Mouse (Mus musculus): Measurements from ENCODE around the gene Tbp. TPM values are rescaled to one million over a fixed set of nuclear protein-coding genes. Genes with fewer than 3 reads are reported as not detected.

The Tbp gene
- polyA plus RNA-seq, 1 experiment, result 0.20 TPM

DNA sequence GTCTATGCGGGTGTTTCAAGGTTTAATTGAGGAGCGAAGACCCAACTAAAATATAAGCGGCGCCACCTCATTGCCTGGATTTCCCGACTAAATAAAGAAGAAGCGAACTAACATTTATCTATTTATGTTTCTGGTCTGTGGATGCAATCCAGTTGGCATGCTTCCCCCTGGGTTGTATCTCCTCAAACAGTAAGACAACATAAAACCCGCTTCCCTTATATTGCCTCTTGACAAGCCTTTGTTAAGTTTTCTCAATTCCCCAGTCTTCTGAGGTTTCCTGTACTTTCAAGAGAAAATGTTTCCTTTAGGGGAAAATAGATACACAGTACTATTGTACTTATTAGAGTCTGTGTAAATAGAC lies 955 bp upstream of the Tbp start:
- H3K4me1 ChIP-seq (ENCODE audit: control insufficient read depth), result peaks cover 42% of the 10 kb centered on the region

DNA sequence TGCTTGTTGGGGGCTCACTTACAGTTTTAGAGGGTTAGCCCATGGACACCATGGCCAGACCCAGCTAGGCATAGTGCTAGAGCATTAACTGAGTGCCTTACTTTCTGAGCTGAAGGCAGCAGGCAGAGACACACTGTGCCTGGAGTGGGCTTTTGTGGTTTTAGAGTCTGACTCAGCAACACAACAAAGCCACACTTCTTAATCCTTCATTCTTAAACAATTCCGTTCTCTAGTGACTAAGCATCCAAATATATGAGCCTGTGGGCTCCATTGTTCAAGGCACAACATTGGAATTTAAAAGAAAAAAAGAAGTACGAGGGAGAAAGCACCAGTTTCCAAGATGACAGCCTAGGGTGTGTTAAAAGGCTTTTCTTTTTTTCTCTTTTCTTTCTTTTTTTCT lies 11.0 kb downstream of the Tbp start:
- Histone ChIP-seq H3K4me1 (ENCODE audit: control insufficient read depth) (no peaks in the 10 kb centered on the region), H3K9me3 (ENCODE audit: control insufficient read depth, low read length) (no peaks in the 10 kb centered on the region), H3K36me3 (ENCODE audit: control insufficient read depth) (peaks cover 94% of the 10 kb centered on the region), H3K27me3 (ENCODE audit: control insufficient read depth) (no peaks in the 10 kb centered on the region), H3K4me3 (replicated peaks) (no peak overlapping the region)
- TF ChIP-seq TAL1 (IDR thresholded peaks at IDR 0.05; ENCODE audit: low read length) (no peak), GATA1 (IDR thresholded peaks at IDR 0.05; ENCODE audit: low read length) (no peak)

More for the DNA sequence above, 955 bp upstream of the Tbp start:
- no peaks in the 10 kb centered on the region for H3K9me3 ChIP-seq (ENCODE audit: control insufficient read depth, low read length)
- H3K36me3 ChIP-seq (ENCODE audit: control insufficient read depth), result peaks cover 43% of the 10 kb centered on the region
- H3K4me3 ChIP-seq (replicated peaks), result peak overlapping the region; percentile 99
- H3K27me3 ChIP-seq (ENCODE audit: control insufficient read depth), result no peaks in the 10 kb centered on the region
- TF ChIP-seq GATA1 (IDR thresholded peaks at IDR 0.05; ENCODE audit: low read length), result no peak
- no peak for TF ChIP-seq TAL1 (IDR thresholded peaks at IDR 0.05; ENCODE audit: low read length)

DNA sequence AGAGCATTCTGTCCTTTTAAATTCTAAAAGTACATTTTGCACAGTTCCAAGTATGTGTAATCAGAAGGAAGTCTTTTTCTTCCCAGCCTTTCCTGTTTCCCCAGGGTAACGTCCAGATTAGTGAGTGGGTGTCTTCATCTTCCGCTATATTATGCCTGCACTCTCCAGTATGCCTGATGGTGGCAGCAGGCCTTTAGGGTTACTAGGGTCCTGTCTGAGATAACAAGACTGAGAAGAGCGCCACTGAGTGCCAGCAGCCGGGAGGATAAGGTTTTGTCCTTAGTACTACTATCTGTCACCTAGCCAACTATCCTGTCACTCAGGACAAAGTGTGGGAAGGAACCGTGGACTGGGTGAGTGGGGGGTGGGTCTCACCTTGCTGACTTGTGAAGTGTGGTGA lies 18.1 kb downstream of the Tbp start:
- H3K27me3 ChIP-seq (ENCODE audit: control insufficient read depth), result no peaks in the 10 kb centered on the region
- no peaks in the 10 kb centered on the region for H3K9me3 ChIP-seq (ENCODE audit: control insufficient read depth, low read length)
- TF ChIP-seq TAL1 (IDR thresholded peaks at IDR 0.05; ENCODE audit: low read length) (no peak), GATA1 (IDR thresholded peaks at IDR 0.05; ENCODE audit: low read length) (no peak)
- H3K36me3 ChIP-seq (ENCODE audit: control insufficient read depth), result peaks cover 93% of the 10 kb centered on the region
- no peak overlapping the region for H3K4me3 ChIP-seq (replicated peaks)
- H3K4me1 ChIP-seq (ENCODE audit: control insufficient read depth), result no peaks in the 10 kb centered on the region

DNA sequence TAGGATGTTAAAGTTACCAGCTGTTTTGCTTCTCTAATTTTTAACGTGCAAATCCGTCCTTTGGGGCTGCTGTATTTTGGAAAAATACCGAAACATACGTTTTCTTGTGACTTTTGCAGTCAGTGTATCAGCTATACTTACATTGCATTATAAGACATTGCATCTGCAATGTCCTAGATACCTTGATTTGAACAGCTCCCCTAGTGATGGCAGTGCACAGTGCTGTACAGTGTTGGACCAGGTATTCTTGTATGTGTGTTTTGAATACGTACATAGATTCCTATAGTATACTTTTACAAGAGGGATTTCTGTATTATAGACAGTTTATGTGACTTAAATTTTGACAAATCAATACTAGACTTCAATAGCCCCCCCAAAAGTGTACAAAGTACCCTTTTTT lies 18.5 kb downstream of the Tbp start:
- Histone ChIP-seq H3K27me3 (ENCODE audit: control insufficient read depth) (no peaks in the 10 kb centered on the region), H3K9me3 (ENCODE audit: control insufficient read depth, low read length) (no peaks in the 10 kb centered on the region), H3K4me1 (ENCODE audit: control insufficient read depth) (no peaks in the 10 kb centered on the region), H3K36me3 (ENCODE audit: control insufficient read depth) (peaks cover 97% of the 10 kb centered on the region), H3K4me3 (replicated peaks) (no peak overlapping the region)
- TF ChIP-seq GATA1 (IDR thresholded peaks at IDR 0.05; ENCODE audit: low read length) (no peak), TAL1 (IDR thresholded peaks at IDR 0.05; ENCODE audit: low read length) (no peak)

DNA sequence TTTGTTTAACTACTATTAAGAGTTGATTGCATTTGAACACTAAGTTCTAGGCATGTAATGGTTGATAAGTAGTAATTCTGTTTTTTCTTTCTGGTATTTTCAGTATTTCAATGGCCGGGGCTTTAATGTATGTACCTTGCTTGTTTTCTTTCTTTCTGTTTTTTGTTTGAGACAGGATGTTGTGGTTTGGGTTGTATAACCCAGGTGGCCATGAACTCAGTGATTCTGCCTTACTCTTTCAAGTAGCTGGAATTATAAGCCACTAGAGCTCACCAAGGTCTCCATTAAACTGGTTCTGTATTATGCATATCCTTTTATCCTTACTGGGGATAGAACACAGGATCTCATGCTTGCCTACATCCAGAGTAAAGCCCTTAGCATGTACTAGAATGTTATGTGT lies 19.1 kb downstream of the Tbp start:
- H3K9me3 ChIP-seq (ENCODE audit: control insufficient read depth, low read length), result no peaks in the 10 kb centered on the region
- H3K4me3 ChIP-seq (replicated peaks), result no peak overlapping the region
- TF ChIP-seq TAL1 (IDR thresholded peaks at IDR 0.05; ENCODE audit: low read length), result no peak
- TF ChIP-seq GATA1 (IDR thresholded peaks at IDR 0.05; ENCODE audit: low read length), result no peak
- peaks cover 96% of the 10 kb centered on the region for H3K36me3 ChIP-seq (ENCODE audit: control insufficient read depth)
- no peaks in the 10 kb centered on the region for H3K4me1 ChIP-seq (ENCODE audit: control insufficient read depth)
- H3K27me3 ChIP-seq (ENCODE audit: control insufficient read depth), result no peaks in the 10 kb centered on the region

DNA sequence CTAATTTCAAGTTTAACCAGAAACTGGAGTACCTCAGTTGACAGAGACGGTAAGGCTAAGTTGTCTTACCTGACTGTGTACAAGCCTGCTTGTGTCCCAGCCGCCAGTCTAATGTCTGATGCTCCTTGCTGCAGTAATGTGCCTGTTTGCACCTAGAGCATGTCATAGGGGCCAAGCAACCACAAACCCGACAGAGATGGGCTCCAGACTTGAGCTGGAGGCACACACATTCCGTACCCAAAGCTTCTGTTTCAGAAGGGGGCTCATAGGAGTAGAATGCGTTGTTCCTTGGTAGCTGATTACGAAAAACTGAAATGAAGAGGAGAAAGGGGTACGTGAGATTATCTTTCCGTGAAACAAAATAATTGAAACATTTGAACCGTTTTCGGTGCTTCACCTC lies 26.6 kb downstream of the Tbp start:
- Histone ChIP-seq H3K4me1 (ENCODE audit: control insufficient read depth) (peaks cover 24% of the 10 kb centered on the region), H3K4me3 (replicated peaks) (peak overlapping the region; percentile 91), H3K36me3 (ENCODE audit: control insufficient read depth) (peaks cover 44% of the 10 kb centered on the region), H3K9me3 (ENCODE audit: control insufficient read depth, low read length) (no peaks in the 10 kb centered on the region), H3K27me3 (ENCODE audit: control insufficient read depth) (no peaks in the 10 kb centered on the region)
- no peak for TF ChIP-seq GATA1 (IDR thresholded peaks at IDR 0.05; ENCODE audit: low read length)
- TF ChIP-seq TAL1 (IDR thresholded peaks at IDR 0.05; ENCODE audit: low read length), result no peak

DNA sequence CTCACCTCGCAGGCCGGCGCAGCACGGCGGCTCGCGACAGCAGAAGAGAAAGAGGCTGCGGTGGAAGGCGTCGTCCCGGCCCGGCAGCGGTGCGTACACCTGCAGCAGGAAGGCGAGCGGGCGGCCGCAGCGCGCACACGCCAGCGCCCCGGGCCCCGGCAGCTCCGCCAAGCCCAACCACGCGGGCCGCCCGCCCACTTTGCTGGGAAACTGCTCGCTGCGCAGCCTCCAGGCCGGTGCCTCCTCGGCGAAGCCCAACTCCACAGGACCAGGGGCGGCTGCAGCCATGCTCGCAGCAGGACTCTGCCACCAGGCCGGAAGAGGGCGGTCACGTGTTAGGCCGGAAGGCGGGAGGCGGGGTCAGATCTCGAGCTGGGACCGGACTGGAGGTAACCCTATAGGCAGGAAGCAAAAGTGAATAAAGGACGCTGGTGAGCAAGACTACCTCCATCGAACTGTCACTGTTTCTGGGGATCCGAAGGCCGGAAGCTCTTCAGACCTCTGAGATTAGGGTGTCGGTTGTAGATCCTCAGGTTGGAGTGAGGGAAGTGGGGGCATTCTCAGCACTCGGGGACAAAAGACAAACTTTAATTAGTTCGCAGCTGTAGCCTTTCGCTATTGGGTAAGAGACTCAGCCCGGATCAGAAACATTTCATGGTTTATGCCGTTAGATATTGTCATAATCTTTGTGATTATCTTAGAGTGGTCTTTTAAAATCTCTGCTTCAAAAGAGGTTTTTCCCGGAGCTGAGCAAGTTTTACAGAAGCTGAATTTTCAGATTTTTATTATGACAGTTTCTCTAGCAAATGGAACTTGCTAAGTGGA lies 27.5 kb downstream of the Tbp start, which contains the start of gene Pdcd2:
Gene Pdcd2 (minus strand): TSS at position 316 of the 825 bp plus-strand sequence.
- Histone ChIP-seq H3K27me3 (ENCODE audit: control insufficient read depth) (no peaks in the 10 kb centered on the region), H3K36me3 (ENCODE audit: control insufficient read depth) (peaks cover 35% of the 10 kb centered on the region), H3K4me1 (ENCODE audit: control insufficient read depth) (peaks cover 24% of the 10 kb centered on the region), H3K9me3 (ENCODE audit: control insufficient read depth, low read length) (no peaks in the 10 kb centered on the region), H3K4me3 (replicated peaks) (peak within 1 kb of the TSS; percentile 91)
- no peak for TF ChIP-seq TAL1 (IDR thresholded peaks at IDR 0.05; ENCODE audit: low read length)
- TF ChIP-seq GATA1 (IDR thresholded peaks at IDR 0.05; ENCODE audit: low read length), result no peak

DNA sequence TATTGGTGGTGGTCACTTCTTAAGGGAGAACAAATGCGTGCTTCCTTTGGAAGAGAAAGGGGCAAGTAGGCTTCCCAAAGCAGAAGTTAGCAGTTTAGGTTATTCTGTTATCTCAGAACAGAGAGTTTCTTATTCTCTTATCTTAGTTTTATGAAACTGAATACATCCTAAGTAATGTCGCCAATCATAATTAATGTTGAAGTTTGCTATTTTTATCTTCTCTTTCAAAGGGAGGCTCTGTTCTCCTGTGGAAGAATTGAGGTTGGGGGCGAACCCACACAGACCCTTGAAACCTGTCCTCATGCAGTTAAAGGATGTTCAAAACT lies 28.1 kb downstream of the Tbp start:
- Histone ChIP-seq H3K4me1 (ENCODE audit: control insufficient read depth) (peaks cover 24% of the 10 kb centered on the region), H3K9me3 (ENCODE audit: control insufficient read depth, low read length) (no peaks in the 10 kb centered on the region), H3K36me3 (ENCODE audit: control insufficient read depth) (peaks cover 29% of the 10 kb centered on the region), H3K4me3 (replicated peaks) (peak overlapping the region; percentile 91), H3K27me3 (ENCODE audit: control insufficient read depth) (no peaks in the 10 kb centered on the region)
- TF ChIP-seq GATA1 (IDR thresholded peaks at IDR 0.05; ENCODE audit: low read length) (no peak), TAL1 (IDR thresholded peaks at IDR 0.05; ENCODE audit: low read length) (no peak)

DNA sequence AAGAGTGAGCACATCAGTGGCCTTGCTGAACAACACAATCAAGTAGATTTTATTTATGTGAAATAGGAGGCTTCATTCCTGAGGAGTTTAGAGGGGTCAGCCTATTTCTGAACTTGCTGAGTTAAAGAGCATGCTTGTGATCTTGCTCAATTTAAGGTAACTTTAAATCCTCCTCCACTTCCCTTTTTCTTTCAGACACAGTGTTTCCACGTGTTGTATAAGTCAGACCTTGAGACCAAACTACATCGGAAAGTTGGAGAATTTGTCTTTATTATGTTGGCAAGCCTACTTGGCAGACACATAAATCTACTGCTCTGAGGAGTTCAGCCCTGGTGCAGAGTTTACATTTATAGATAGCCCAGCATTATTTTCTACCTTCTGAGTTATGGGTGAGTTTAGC lies 29.2 kb downstream of the Tbp start:
- TF ChIP-seq GATA1 (IDR thresholded peaks at IDR 0.05; ENCODE audit: low read length) (no peak), TAL1 (IDR thresholded peaks at IDR 0.05; ENCODE audit: low read length) (no peak)
- no peaks in the 10 kb centered on the region; the same call in 1 of the 2 replicates for H3K9me3 ChIP-seq (ENCODE audit: control insufficient read depth, low read length)
- H3K4me3 ChIP-seq (replicated peaks), result no peak overlapping the region
- H3K36me3 ChIP-seq (ENCODE audit: control insufficient read depth), result peaks cover 18% of the 10 kb centered on the region
- no peaks in the 10 kb centered on the region for H3K27me3 ChIP-seq (ENCODE audit: control insufficient read depth)
- H3K4me1 ChIP-seq (ENCODE audit: control insufficient read depth), result peaks cover 24% of the 10 kb centered on the region
